Mouse (Mus musculus) brain, embryonic 14.5 days (tissue): Measurements from ENCODE around the gene Lamc3.
A peak's percentile ranks its signal among the peaks of the same experiment; 100 is the strongest.

Experiments used
- CTCF ChIP-seq: fragments of 200-500 bp; IDR thresholded peaks from 2 replicates; pipeline ENCODE4 v1.5.1; 2012; ENCODE audit warnings: inconsistent platforms, mild to moderate bottlenecking, moderate library complexity, borderline replicate concordance; ENCODE audit not compliant: insufficient read depth, insufficient read length; ENCODE audit errors: extremely low read depth
- POLR2A ChIP-seq: fragments of 200-500 bp; IDR thresholded peaks from 2 replicates; pipeline ENCODE4 v1.6.1; 2012; ENCODE audit warnings: mild to moderate bottlenecking, inconsistent platforms, borderline replicate concordance; ENCODE audit not compliant: poor library complexity, insufficient read depth, insufficient read length, severe bottlenecking; ENCODE audit errors: extremely low read depth

- peak; percentile 40 for TF ChIP-seq CTCF
- no peak for TF ChIP-seq POLR2A
Measured at GRCm38 (mm10) chr2:31904622-31905021, 17.5 kb downstream of the Lamc3 start.
